Comparison of ENCODE assay signal across 12 mouse cellular contexts in genomic region chr12:85601531-85601930, GRCm38 (mm10). TPM values are rescaled to one million over a fixed set of nuclear protein-coding genes. Genes with fewer than 3 reads are reported as not detected.
DNase-seq lines count a peak whose midpoint lies in the region; ATAC-seq and TF ChIP-seq lines count a peak whose summit lies in the region.
"Had no signal": no experiment of that assay in that cellular context is flagged by ENCODE, and none has a peak within 500 bp of the region (broad histone marks: within the 10 kb centered on the region; RNA-seq: fewer than 3 reads in every experiment).

No protein-coding gene starts in this region.

- no peak for ATAC-seq in embryonic facial prominence, embryonic 11.5 days (replicated peaks; ENCODE audit: insufficient number of reproducible peaks, low FRiP score, low TSS enrichment, low read depth)
- ATAC-seq in hindbrain, postnatal 0 days, result no peak
- ATAC-seq in limb, embryonic 15.5 days (ENCODE audit: insufficient number of reproducible peaks, low FRiP score, low TSS enrichment, low read depth), result peak; percentile 73
- ATAC-seq: midbrain, embryonic 16.5 days had no signal

- H3K4me1 ChIP-seq in embryonic facial prominence, embryonic 11.5 days (ENCODE audit: control insufficient read depth, insufficient read depth, low read length), result peaks cover 4% of the 10 kb centered on the region; the same call in 1 of the 2 replicates
- peaks cover 44% of the 10 kb centered on the region for H3K4me1 ChIP-seq in embryonic facial prominence, embryonic 10.5 days
- peaks cover 33% of the 10 kb centered on the region for H3K4me1 ChIP-seq in hindbrain, postnatal 0 days (ENCODE audit: insufficient read depth, low read length)
- H3K4me1 ChIP-seq in hindbrain, embryonic 10.5 days (replicated peaks), result peaks cover 57% of the 10 kb centered on the region
- peaks cover 3% of the 10 kb centered on the region; the same call in 1 of the 2 replicates for H3K4me1 ChIP-seq in bone marrow, adult 2 months (ENCODE audit: control insufficient read depth, insufficient read depth, low read length)
- H3K4me1 ChIP-seq in limb, embryonic 15.5 days, result peaks cover 56% of the 10 kb centered on the region
- H3K4me1 ChIP-seq in midbrain, embryonic 10.5 days, result peaks cover 35% of the 10 kb centered on the region

- peaks cover 6% of the 10 kb centered on the region for H3K27me3 ChIP-seq in embryonic facial prominence, embryonic 11.5 days (ENCODE audit: control insufficient read depth, insufficient read depth, low read length)
- peaks cover 49% of the 10 kb centered on the region for H3K27me3 ChIP-seq in embryonic facial prominence, embryonic 10.5 days (replicated peaks; ENCODE audit: low read depth, poor library complexity, severe bottlenecking)
- no peaks in the 10 kb centered on the region for H3K27me3 ChIP-seq in hindbrain, postnatal 0 days (ENCODE audit: insufficient read depth, low read length)
- H3K27me3 ChIP-seq in hindbrain, embryonic 10.5 days (ENCODE audit: insufficient read depth, poor library complexity, severe bottlenecking), result peaks cover 48% of the 10 kb centered on the region
- H3K27me3 ChIP-seq in limb, embryonic 15.5 days, result no peaks in the 10 kb centered on the region
- peaks cover 54% of the 10 kb centered on the region for H3K27me3 ChIP-seq in midbrain, embryonic 10.5 days (ENCODE audit: low read depth, poor library complexity, severe bottlenecking)

- 87% methylated on average over 6 of the region's 6 CpGs for WGBS in embryonic facial prominence, embryonic 11.5 days
- 85% methylated on average over 6 of the region's 6 CpGs for WGBS in embryonic facial prominence, embryonic 10.5 days
- WGBS in hindbrain, postnatal 0 days, result 68% methylated on average over 6 of the region's 6 CpGs
- WGBS in hindbrain, embryonic 10.5 days, result 86% methylated on average over 6 of the region's 6 CpGs
- WGBS in bone marrow, adult 2 months, result 73% methylated on average over 6 of the region's 6 CpGs
- WGBS in limb, embryonic 15.5 days, result 62% methylated on average over 6 of the region's 6 CpGs
- WGBS in midbrain, embryonic 10.5 days, result 87% methylated on average over 6 of the region's 6 CpGs

- H3K9ac ChIP-seq in embryonic facial prominence, embryonic 11.5 days (replicated peaks; ENCODE audit: low read length), result no peak overlapping the region
- no peak overlapping the region for H3K9ac ChIP-seq in hindbrain, postnatal 0 days (replicated peaks; ENCODE audit: low read length)
- H3K9ac ChIP-seq in limb, embryonic 15.5 days, result no peak overlapping the region
- H3K9ac ChIP-seq: lung, embryonic 14.5 days had no signal

- TF ChIP-seq POLR2A in bone marrow, adult 2 months (IDR thresholded peaks at IDR 0.05; ENCODE audit: borderline replicate concordance, control insufficient read depth, low read depth, low read length), result no peak

- no peak for DNase-seq in embryonic facial prominence, embryonic 11.5 days (ENCODE audit: low spot score)
- no peak for DNase-seq in embryonic facial prominence, embryonic 10.5 days (ENCODE audit: low spot score)
- no peak for DNase-seq in hindbrain, postnatal 0 days (ENCODE audit: low spot score)
- no peak for DNase-seq in hindbrain, embryonic 10.5 days (ENCODE audit: low spot score)
- DNase-seq in urinary bladder, adult 18-20 months (ENCODE audit: low spot score in 2 of 2), result no peak
- no peak for DNase-seq in midbrain, embryonic 10.5 days (ENCODE audit: low spot score)
- DNase-seq: kidney, postnatal 10 days; lung, embryonic 14.5 days had no signal

- no peaks in the 10 kb centered on the region for H3K9me3 ChIP-seq in embryonic facial prominence, embryonic 11.5 days (replicated peaks; ENCODE audit: control insufficient read depth, low read length)
- H3K9me3 ChIP-seq in embryonic facial prominence, embryonic 10.5 days, result no peaks in the 10 kb centered on the region
- no peaks in the 10 kb centered on the region for H3K9me3 ChIP-seq in hindbrain, postnatal 0 days (ENCODE audit: low read length)
- no peaks in the 10 kb centered on the region for H3K9me3 ChIP-seq in hindbrain, embryonic 10.5 days
- H3K9me3 ChIP-seq in limb, embryonic 15.5 days, result no peaks in the 10 kb centered on the region
- H3K9me3 ChIP-seq in midbrain, embryonic 10.5 days (replicated peaks), result no peaks in the 10 kb centered on the region
- H3K9me3 ChIP-seq: heart, embryonic 10.5 days had no signal

- no peaks in the 10 kb centered on the region for H3K36me3 ChIP-seq in embryonic facial prominence, embryonic 11.5 days (replicated peaks; ENCODE audit: control insufficient read depth, insufficient read depth, low read depth, low read length)
- H3K36me3 ChIP-seq in embryonic facial prominence, embryonic 10.5 days (replicated peaks), result no peaks in the 10 kb centered on the region
- H3K36me3 ChIP-seq in hindbrain, postnatal 0 days (ENCODE audit: insufficient read depth, low read length), result no peaks in the 10 kb centered on the region
- H3K36me3 ChIP-seq in hindbrain, embryonic 10.5 days, result no peaks in the 10 kb centered on the region
- 0 out of 2 replicates have a peak, but pooled peaks cover 4% of the 10 kb centered on the region for H3K36me3 ChIP-seq in limb, embryonic 15.5 days
- H3K36me3 ChIP-seq in midbrain, embryonic 10.5 days, result no peaks in the 10 kb centered on the region

- H3K27ac ChIP-seq in embryonic facial prominence, embryonic 11.5 days (replicated peaks; ENCODE audit: low read depth, low read length), result no peak overlapping the region
- H3K27ac ChIP-seq in embryonic facial prominence, embryonic 10.5 days (replicated peaks), result no peak overlapping the region
- no peak overlapping the region for H3K27ac ChIP-seq in hindbrain, postnatal 0 days
- H3K27ac ChIP-seq in hindbrain, embryonic 10.5 days, result no peak overlapping the region
- peak overlapping the region; percentile 0; the same call in 1 of the 2 replicates for H3K27ac ChIP-seq in bone marrow, adult 2 months (ENCODE audit: control insufficient read depth, insufficient read depth, low read depth, low read length, poor library complexity)
- peak overlapping the region; percentile 95 for H3K27ac ChIP-seq in limb, embryonic 15.5 days
- H3K27ac ChIP-seq in midbrain, embryonic 10.5 days (replicated peaks), result no peak overlapping the region
- H3K27ac ChIP-seq: heart, embryonic 10.5 days had no signal

- H3K4me2 ChIP-seq in embryonic facial prominence, embryonic 11.5 days (ENCODE audit: low read depth, low read length), result no peak overlapping the region
- H3K4me2 ChIP-seq in hindbrain, postnatal 0 days (ENCODE audit: low read depth, low read length), result peak overlapping the region; percentile 84
- H3K4me2 ChIP-seq in limb, embryonic 15.5 days, result peak overlapping the region; percentile 84

- H3K4me3 ChIP-seq in embryonic facial prominence, embryonic 11.5 days (ENCODE audit: low read depth, low read length), result 0 out of 2 replicates have a peak overlapping the region, but pooled peaks have one; percentile 3
- H3K4me3 ChIP-seq in embryonic facial prominence, embryonic 10.5 days, result no peak overlapping the region
- H3K4me3 ChIP-seq in hindbrain, postnatal 0 days (ENCODE audit: low read length), result no peak overlapping the region
- no peak overlapping the region for H3K4me3 ChIP-seq in hindbrain, embryonic 10.5 days
- H3K4me3 ChIP-seq in bone marrow, adult 2 months (replicated peaks; ENCODE audit: control insufficient read depth, low read depth, low read length), result no peak overlapping the region
- H3K4me3 ChIP-seq in limb, embryonic 15.5 days, result peak overlapping the region; percentile 83
- no peak overlapping the region for H3K4me3 ChIP-seq in midbrain, embryonic 10.5 days

- no peak for TF ChIP-seq CTCF in hindbrain, postnatal 0 days (IDR thresholded peaks at IDR 0.05; ENCODE audit: low read depth)
- no peak for TF ChIP-seq CTCF in bone marrow, adult 2 months (IDR thresholded peaks at IDR 0.05; ENCODE audit: control insufficient read depth, insufficient read depth, low read length)

RNA-seq across cellular contexts. Expression of gene Jdp2, which starts 2.7 kb away (rescaled TPM):
- polyA plus RNA-seq in embryonic facial prominence, embryonic 11.5 days (2014; fragmentation: Nextera tagmentation; extraction: Ambion mirVana), result 0.27 and 0.49 TPM in 2 replicates
- polyA plus RNA-seq in embryonic facial prominence, embryonic 10.5 days (2016; fragmentation: Nextera tagmentation; extraction: Ambion mirVana), result 0.15 and 0.48 TPM in 2 replicates
- total RNA-seq in hindbrain, postnatal 0 days (2014; rRNA removed), result 11.2 and 15.4 TPM in 2 replicates
- 0.68 and 0.89 TPM in 2 replicates for polyA plus RNA-seq in hindbrain, postnatal 0 days (2015; fragmentation: Nextera tagmentation; extraction: Ambion mirVana)
- polyA plus RNA-seq in hindbrain, embryonic 10.5 days (2016; fragmentation: Nextera tagmentation; extraction: Ambion mirVana), result 0.25 TPM in 1 of 2 replicates, not detected in the other
- 10.0 and 21.2 TPM in 2 replicates for polyA plus RNA-seq in bone marrow, adult 2 months (2011; ENCODE audit: insufficient read depth, insufficient read length, low replicate concordance, missing spikeins)
- polyA plus RNA-seq in limb, embryonic 15.5 days (2015; fragmentation: Nextera tagmentation; extraction: Ambion mirVana), result 0.99 and 1.5 TPM in 2 replicates
- 0.49 TPM in 1 of 2 replicates, not detected in the other for polyA plus RNA-seq in midbrain, embryonic 10.5 days (2016; fragmentation: Nextera tagmentation; extraction: Ambion mirVana)

Comparison
In these comparisons a context has a peak if more than half of its experiments do, and no peak if none do; other contexts are left out.
1. H3K4me3 ChIP-seq: peak in embryonic facial prominence, embryonic 11.5 days (single experiment) and limb, embryonic 15.5 days (single experiment); none in embryonic facial prominence, embryonic 10.5 days (single experiment), hindbrain, postnatal 0 days (single experiment), hindbrain, embryonic 10.5 days (single experiment), bone marrow, adult 2 months (single experiment) and midbrain, embryonic 10.5 days (single experiment).
2. H3K27ac ChIP-seq: peak in bone marrow, adult 2 months (single experiment) and limb, embryonic 15.5 days (single experiment); none in embryonic facial prominence, embryonic 11.5 days (single experiment), embryonic facial prominence, embryonic 10.5 days (single experiment), hindbrain, postnatal 0 days (single experiment), hindbrain, embryonic 10.5 days (single experiment) and midbrain, embryonic 10.5 days (single experiment).